Mouse (Mus musculus): ENCODE measurements around the gene Nudcd3. TPM values are rescaled to one million over a fixed set of nuclear protein-coding genes. Genes with fewer than 3 reads are reported as not detected.

Gene Nudcd3
- polyA plus RNA-seq, 1 experiment from 2014 or later = 30.4 TPM

GRCm38 (mm10) chr11:6156651-6157050 lies 43.6 kb downstream of the Nudcd3 start:
- Histone ChIP-seq H3K36me3 (ENCODE audit: control insufficient read depth, insufficient read depth, low read length) (no peaks in the 10 kb centered on the region), H3K9ac (ENCODE audit: low read length) (no peak overlapping the region; the same call in 1 of the 2 replicates), H3K4me1 (ENCODE audit: control insufficient read depth in 2 of 2, insufficient read depth in 2 of 2, low read length in 2 of 2) (peaks cover 20 to 50% of the 10 kb centered on the region in 2 experiments), H3K4me3 (ENCODE audit: control insufficient read depth in 1 of 2, insufficient read depth in 1 of 2, low read depth in 1 of 2, low read length in 2 of 2) (no peak overlapping the region), H3K27me3 (ENCODE audit: control insufficient read depth, insufficient read depth, low read length) (no peaks in the 10 kb centered on the region), H3K4me2 (ENCODE audit: low read length) (no peak overlapping the region), H3K27ac (replicated peaks in 1 of 2; ENCODE audit: control insufficient read depth in 1 of 2, insufficient read depth in 1 of 2, low read depth in 2 of 2, low read length in 2 of 2) (no peak overlapping the region), H3K9me3 (ENCODE audit: control insufficient read depth, low read length) (no peaks in the 10 kb centered on the region)
- 83% methylated on average over 5 of the region's 5 CpGs for WGBS
- ATAC-seq (ENCODE audit: insufficient number of reproducible peaks, insufficient read depth, low FRiP score, low read depth) = no peak

- H3K4me2 ChIP-seq (ENCODE audit: low read length) = peak overlapping the region; percentile 8; the same call in 1 of the 2 replicates
- peak overlapping the region; percentile 34; the same call in 1 of the 2 replicates for H3K9ac ChIP-seq (ENCODE audit: low read length)
- WGBS = 30% methylated on average over 3 of the region's 3 CpGs
Measured at GRCm38 (mm10) chr11:6154211-6154701, 46.0 kb downstream of the Nudcd3 start.

GRCm38 (mm10) chr11:6152864-6153263 lies 47.4 kb downstream of the Nudcd3 start:
- no peak for ATAC-seq (ENCODE audit: insufficient number of reproducible peaks, insufficient read depth, low FRiP score, low read depth)
- Histone ChIP-seq H3K4me2 (ENCODE audit: low read length) (no peak overlapping the region), H3K4me3 (ENCODE audit: control insufficient read depth in 1 of 2, insufficient read depth in 1 of 2, low read depth in 1 of 2, low read length in 2 of 2) (no peak overlapping the region), H3K36me3 (ENCODE audit: control insufficient read depth, insufficient read depth, low read length) (peaks cover 20% of the 10 kb centered on the region), H3K9me3 (ENCODE audit: control insufficient read depth, low read length) (no peaks in the 10 kb centered on the region), H3K27me3 (ENCODE audit: control insufficient read depth, insufficient read depth, low read length) (no peaks in the 10 kb centered on the region), H3K4me1 (ENCODE audit: control insufficient read depth in 2 of 2, insufficient read depth in 2 of 2, low read length in 2 of 2) (peaks cover 19 to 39% of the 10 kb centered on the region in 2 experiments), H3K27ac (replicated peaks in 1 of 2; ENCODE audit: control insufficient read depth in 1 of 2, insufficient read depth in 1 of 2, low read depth in 2 of 2, low read length in 2 of 2) (no peak overlapping the region), H3K9ac (ENCODE audit: low read length) (no peak overlapping the region)
- WGBS = 74% methylated on average over 4 of the region's 4 CpGs

More at GRCm38 (mm10) chr11:6154211-6154701, 46.0 kb downstream of the Nudcd3 start:
- H3K9me3 ChIP-seq (ENCODE audit: control insufficient read depth, low read length) = no peaks in the 10 kb centered on the region
- peaks cover 12% of the 10 kb centered on the region for H3K36me3 ChIP-seq (ENCODE audit: control insufficient read depth, insufficient read depth, low read length)
- peaks cover 20 to 39% of the 10 kb centered on the region in 2 experiments for H3K4me1 ChIP-seq (ENCODE audit: control insufficient read depth in 2 of 2, insufficient read depth in 2 of 2, low read length in 2 of 2)
- no peaks in the 10 kb centered on the region for H3K27me3 ChIP-seq (ENCODE audit: control insufficient read depth, insufficient read depth, low read length)
- no peak overlapping the region for H3K4me3 ChIP-seq (ENCODE audit: control insufficient read depth in 1 of 2, insufficient read depth in 1 of 2, low read depth in 1 of 2, low read length in 2 of 2)
- peak overlapping the region; percentile 48 to 74; a peak in 3 of 4 replicates for H3K27ac ChIP-seq (replicated peaks in 1 of 2; ENCODE audit: control insufficient read depth in 1 of 2, insufficient read depth in 1 of 2, low read depth in 2 of 2, low read length in 2 of 2)
- no peak for ATAC-seq (ENCODE audit: insufficient number of reproducible peaks, insufficient read depth, low FRiP score, low read depth)

- WGBS = 78% methylated on average over 6 of the region's 7 CpGs
- H3K4me1 ChIP-seq (ENCODE audit: control insufficient read depth in 2 of 2, insufficient read depth in 2 of 2, low read length in 2 of 2) = no peaks in the 10 kb centered on the region
- H3K27ac ChIP-seq (replicated peaks in 1 of 2; ENCODE audit: control insufficient read depth in 1 of 2, insufficient read depth in 1 of 2, low read depth in 2 of 2, low read length in 2 of 2) = no peak overlapping the region
- no peak overlapping the region for H3K9ac ChIP-seq (ENCODE audit: low read length)
- no peaks in the 10 kb centered on the region for H3K9me3 ChIP-seq (ENCODE audit: control insufficient read depth, low read length)
- H3K27me3 ChIP-seq (ENCODE audit: control insufficient read depth, insufficient read depth, low read length) = no peaks in the 10 kb centered on the region
- H3K4me3 ChIP-seq (ENCODE audit: control insufficient read depth in 1 of 2, insufficient read depth in 1 of 2, low read depth in 1 of 2, low read length in 2 of 2) = no peak overlapping the region
- no peak for ATAC-seq (ENCODE audit: insufficient number of reproducible peaks, insufficient read depth, low FRiP score, low read depth)
- H3K36me3 ChIP-seq (ENCODE audit: control insufficient read depth, insufficient read depth, low read length) = peaks cover 3% of the 10 kb centered on the region; the same call in 1 of the 2 replicates
- H3K4me2 ChIP-seq (ENCODE audit: low read length) = no peak overlapping the region
Measured at GRCm38 (mm10) chr11:6138233-6138950, 61.8 kb downstream of the Nudcd3 start.

GRCm38 (mm10) chr11:6132886-6133285 lies 67.3 kb downstream of the Nudcd3 start:
- no peak overlapping the region for H3K4me3 ChIP-seq (ENCODE audit: control insufficient read depth in 1 of 2, insufficient read depth in 1 of 2, low read depth in 1 of 2, low read length in 2 of 2)
- H3K9me3 ChIP-seq (ENCODE audit: control insufficient read depth, low read length) = no peaks in the 10 kb centered on the region
- no peak for ATAC-seq (ENCODE audit: insufficient number of reproducible peaks, insufficient read depth, low FRiP score, low read depth)
- H3K4me2 ChIP-seq (ENCODE audit: low read length) = no peak overlapping the region
- no peak overlapping the region for H3K27ac ChIP-seq (replicated peaks in 1 of 2; ENCODE audit: control insufficient read depth in 1 of 2, insufficient read depth in 1 of 2, low read depth in 2 of 2, low read length in 2 of 2)
- whole genome bisulfite sequencing = 95% methylated on average over 4 of the region's 4 CpGs
- H3K27me3 ChIP-seq (ENCODE audit: control insufficient read depth, insufficient read depth, low read length) = no peaks in the 10 kb centered on the region
- no peak overlapping the region for H3K9ac ChIP-seq (ENCODE audit: low read length)
- H3K4me1 ChIP-seq (ENCODE audit: control insufficient read depth in 2 of 2, insufficient read depth in 2 of 2, low read length in 2 of 2) = no peaks in the 10 kb centered on the region
- H3K36me3 ChIP-seq (ENCODE audit: control insufficient read depth, insufficient read depth, low read length) = no peaks in the 10 kb centered on the region

- whole genome bisulfite sequencing = 57% methylated on average over 1 of the region's 1 CpGs
- Histone ChIP-seq H3K27ac (replicated peaks in 1 of 2; ENCODE audit: control insufficient read depth in 1 of 2, insufficient read depth in 1 of 2, low read depth in 2 of 2, low read length in 2 of 2) (no peak overlapping the region), H3K4me1 (ENCODE audit: control insufficient read depth in 2 of 2, insufficient read depth in 2 of 2, low read length in 2 of 2) (no peaks in the 10 kb centered on the region), H3K27me3 (ENCODE audit: control insufficient read depth, insufficient read depth, low read length) (no peaks in the 10 kb centered on the region), H3K9ac (ENCODE audit: low read length) (no peak overlapping the region), H3K36me3 (ENCODE audit: control insufficient read depth, insufficient read depth, low read length) (no peaks in the 10 kb centered on the region), H3K4me3 (ENCODE audit: control insufficient read depth in 1 of 2, insufficient read depth in 1 of 2, low read depth in 1 of 2, low read length in 2 of 2) (no peak overlapping the region), H3K4me2 (ENCODE audit: low read length) (no peak overlapping the region), H3K9me3 (ENCODE audit: control insufficient read depth, low read length) (no peaks in the 10 kb centered on the region)
- no peak for ATAC-seq (ENCODE audit: insufficient number of reproducible peaks, insufficient read depth, low FRiP score, low read depth)
Measured at GRCm38 (mm10) chr11:6130578-6130977, 69.6 kb downstream of the Nudcd3 start.

- H3K9me3 ChIP-seq (ENCODE audit: control insufficient read depth, low read length) = no peaks in the 10 kb centered on the region
- no peak overlapping the region for H3K9ac ChIP-seq (ENCODE audit: low read length)
- no peaks in the 10 kb centered on the region for H3K27me3 ChIP-seq (ENCODE audit: control insufficient read depth, insufficient read depth, low read length)
- 86% methylated on average over 1 of the region's 1 CpGs for WGBS
- H3K4me1 ChIP-seq (ENCODE audit: control insufficient read depth in 2 of 2, insufficient read depth in 2 of 2, low read length in 2 of 2) = no peaks in the 10 kb centered on the region
- H3K27ac ChIP-seq (replicated peaks in 1 of 2; ENCODE audit: control insufficient read depth in 1 of 2, insufficient read depth in 1 of 2, low read depth in 2 of 2, low read length in 2 of 2) = no peak overlapping the region
- no peak overlapping the region for H3K4me2 ChIP-seq (ENCODE audit: low read length)
- peaks cover 25% of the 10 kb centered on the region; the same call in 1 of the 2 replicates for H3K36me3 ChIP-seq (ENCODE audit: control insufficient read depth, insufficient read depth, low read length)
- H3K4me3 ChIP-seq (ENCODE audit: control insufficient read depth in 1 of 2, insufficient read depth in 1 of 2, low read depth in 1 of 2, low read length in 2 of 2) = no peak overlapping the region
- ATAC-seq (ENCODE audit: insufficient number of reproducible peaks, insufficient read depth, low FRiP score, low read depth) = no peak
Measured at GRCm38 (mm10) chr11:6123605-6124120, 76.6 kb downstream of the Nudcd3 start.

Measured in heart, embryonic 14.5 days (tissue).